Comparison of ENCODE assay signal across 8 mouse cellular contexts in genomic region chr7:132781850-132782249, GRCm38 (mm10). TPM values are rescaled to one million over a fixed set of nuclear protein-coding genes. Genes with fewer than 3 reads are reported as not detected.
A peak's percentile ranks its signal among the peaks of the same experiment; 100 is the strongest.
DNase-seq lines count a peak whose midpoint lies in the region; ATAC-seq and TF ChIP-seq lines count a peak whose summit lies in the region.

No protein-coding gene starts in this region.

- no peak for TF ChIP-seq CTCF in thymus, adult 2 months (IDR thresholded peaks at IDR 0.05; ENCODE audit: borderline replicate concordance, control insufficient read depth, extremely low read depth, insufficient read depth, low read length, poor library complexity)

- H3K9ac ChIP-seq in heart, embryonic 15.5 days, result no peak overlapping the region; the same call in 1 of the 2 replicates
- H3K9ac ChIP-seq in forebrain, embryonic 15.5 days (replicated peaks), result no peak overlapping the region
- no peak overlapping the region for H3K9ac ChIP-seq in midbrain, embryonic 13.5 days (replicated peaks)

- H3K27me3 ChIP-seq in heart, embryonic 15.5 days, result no peaks in the 10 kb centered on the region
- no peaks in the 10 kb centered on the region for H3K27me3 ChIP-seq in forebrain, embryonic 15.5 days
- H3K27me3 ChIP-seq in midbrain, embryonic 13.5 days, result no peaks in the 10 kb centered on the region
- H3K27me3 ChIP-seq in thymus, adult 2 months (ENCODE audit: control insufficient read depth, insufficient read depth, low read length), result no peaks in the 10 kb centered on the region

- peak overlapping the region; percentile 31 for H3K4me2 ChIP-seq in heart, embryonic 15.5 days
- no peak overlapping the region for H3K4me2 ChIP-seq in forebrain, embryonic 15.5 days (replicated peaks)
- no peak overlapping the region for H3K4me2 ChIP-seq in midbrain, embryonic 13.5 days (replicated peaks)

- WGBS in heart, embryonic 15.5 days, result 36% methylated on average over 6 of the region's 6 CpGs
- WGBS in forebrain, embryonic 15.5 days, result 53% methylated on average over 6 of the region's 6 CpGs
- 56% methylated on average over 6 of the region's 6 CpGs for WGBS in midbrain, embryonic 13.5 days
- WGBS in thymus, adult 2 months, result 91% methylated on average over 6 of the region's 6 CpGs

- no peak for TF ChIP-seq POLR2A in thymus, adult 2 months (IDR thresholded peaks at IDR 0.05; ENCODE audit: control insufficient read depth, extremely low read depth, insufficient read depth, low read length, poor library complexity)

- no peak for ATAC-seq in heart, embryonic 15.5 days (replicated peaks; ENCODE audit: insufficient number of reproducible peaks, insufficient read depth, low FRiP score, low read depth)
- no peak for ATAC-seq in forebrain, embryonic 15.5 days (replicated peaks)
- no peak for ATAC-seq in midbrain, embryonic 13.5 days

- H3K27ac ChIP-seq in heart, embryonic 15.5 days, result peak overlapping the region; percentile 59
- peak overlapping the region; percentile 59 for H3K27ac ChIP-seq in forebrain, embryonic 15.5 days (replicated peaks)
- peak overlapping the region; percentile 67 for H3K27ac ChIP-seq in midbrain, embryonic 13.5 days
- no peak overlapping the region for H3K27ac ChIP-seq in thymus, adult 2 months (ENCODE audit: control insufficient read depth, insufficient read depth, low read length)

- no peaks in the 10 kb centered on the region for H3K9me3 ChIP-seq in heart, embryonic 15.5 days (replicated peaks)
- no peaks in the 10 kb centered on the region for H3K9me3 ChIP-seq in forebrain, embryonic 15.5 days
- H3K9me3 ChIP-seq in midbrain, embryonic 13.5 days, result no peaks in the 10 kb centered on the region

- no peak overlapping the region for H3K4me3 ChIP-seq in heart, embryonic 15.5 days
- no peak overlapping the region for H3K4me3 ChIP-seq in forebrain, embryonic 15.5 days
- H3K4me3 ChIP-seq in midbrain, embryonic 13.5 days (replicated peaks), result no peak overlapping the region
- H3K4me3 ChIP-seq in thymus, adult 2 months (ENCODE audit: control insufficient read depth, insufficient read depth, low read length), result no peak overlapping the region

- DNase-seq in heart, adult 11 months, result no peak
- DNase-seq in cerebellum, adult 8-10 months, result peak; percentile 57
- no peak for DNase-seq in urinary bladder, postnatal 4 days (ENCODE audit: low spot score in 2 of 2)
- DNase-seq in spleen, postnatal 4 days (ENCODE audit: low spot score in 2 of 2), result no peak
- no peak for DNase-seq in thymus, adult 2 months

- H3K4me1 ChIP-seq in heart, embryonic 15.5 days (replicated peaks), result peaks cover 70% of the 10 kb centered on the region
- H3K4me1 ChIP-seq in forebrain, embryonic 15.5 days, result peaks cover 45% of the 10 kb centered on the region
- H3K4me1 ChIP-seq in midbrain, embryonic 13.5 days (replicated peaks), result peaks cover 35% of the 10 kb centered on the region
- 0 out of 2 replicates have a peak, but pooled peaks cover 2% of the 10 kb centered on the region for H3K4me1 ChIP-seq in thymus, adult 2 months (replicated peaks; ENCODE audit: control insufficient read depth, insufficient read depth, low read length)

- no peaks in the 10 kb centered on the region for H3K36me3 ChIP-seq in heart, embryonic 15.5 days
- peaks cover 13% of the 10 kb centered on the region for H3K36me3 ChIP-seq in forebrain, embryonic 15.5 days
- H3K36me3 ChIP-seq in midbrain, embryonic 13.5 days, result peaks cover 23% of the 10 kb centered on the region
- H3K36me3 ChIP-seq in thymus, adult 2 months (ENCODE audit: control insufficient read depth, insufficient read depth, low read length), result peaks cover 20% of the 10 kb centered on the region

RNA-seq across cellular contexts. Expression of gene Fam53b, which starts 31.8 kb away (rescaled TPM):
- 14.9 and 19.0 TPM in 2 replicates for polyA plus RNA-seq in heart, embryonic 15.5 days (2015; fragmentation: Nextera tagmentation; extraction: Ambion mirVana)
- 27.8 and 34.8 TPM in 2 replicates for polyA plus RNA-seq in forebrain, embryonic 15.5 days (2015; fragmentation: Nextera tagmentation; extraction: Ambion mirVana)
- 21.7 and 23.4 TPM in 2 replicates for polyA plus RNA-seq in midbrain, embryonic 13.5 days (2015; fragmentation: Nextera tagmentation; extraction: Ambion mirVana)
- polyA plus RNA-seq in thymus, adult 2 months (2012; rRNA removed), result 104 and 122 TPM in 2 replicates
